Mouse (Mus musculus) CD4-positive naive resting alpha-beta T cell, adult 57 days (primary cell): ENCODE data around the gene Atm. TPM values are rescaled to one million over a fixed set of nuclear protein-coding genes. Genes with fewer than 3 reads are reported as not detected.

Experiments
- total RNA-seq: library from RNA; stranded (reverse); gene quantifications from one replicate; pipeline ENCODE4 v1.2.4, GENCODE M21; 2023

Gene Atm
- total RNA-seq: 52.6 TPM

GRCm38 (mm10) chr9:53536558-53537320 lies at the start of gene Atm, which contains the start of gene Npat:
Gene Atm (minus strand): TSS chr9:53536740.
Gene Npat (plus strand): TSS chr9:53537047.

GRCm38 (mm10) chr9:53402291-53402711 lies 134.2 kb downstream of the Atm start, which contains the start of gene 4930550C14Rik:
Gene 4930550C14Rik (plus strand): TSS chr9:53402325.

Other genes starting within 250 kb of the Atm start
- gene Exph5, start 235.1 kb downstream of the Atm start, total RNA-seq: 0.59 TPM
- 2.3 TPM for gene Kdelc2, start 152.7 kb downstream of the Atm start, total RNA-seq
- gene 4930550C14Rik, start 134.4 kb downstream of the Atm start, total RNA-seq: 0.35 TPM
- 22.2 TPM for gene Npat, start 307 bp upstream of the Atm start, total RNA-seq
- 23.8 TPM for gene Acat1, start 73.6 kb upstream of the Atm start, total RNA-seq
- gene Cul5, start 133.3 kb upstream of the Atm start, total RNA-seq: 34.6 TPM
- gene Rab39, start 169.5 kb upstream of the Atm start, total RNA-seq: 0.18 TPM
- gene Slc35f2, start 234.8 kb upstream of the Atm start, total RNA-seq: 10.2 TPM